Mouse (Mus musculus): ENCODE data around the gene Vmn2r28.
"Not testable (repeated sequence)": the region's sequence is repeated elsewhere in the genome, so short reads cannot be mapped to it uniquely, and the experiment has no call there.

The Vmn2r28 gene

GRCm38 (mm10) chr7:5493856-5494255 lies at the start of gene Vmn2r28:
Vmn2r28 (minus strand) TSS chr7:5493956.
- not testable (repeated sequence) for DNase-seq (ENCODE audit: low spot score in 2 of 2)

- DNase-seq (ENCODE audit: low spot score in 2 of 2), result not testable (repeated sequence)
These were observed 47.1 kb upstream of the Vmn2r28 start for GRCm38 (mm10) chr7:5540770-5541436.

GRCm38 (mm10) chr7:5456674-5457073 lies 37.1 kb downstream of the Vmn2r28 start, which contains the start of gene Vmn1r59:
Vmn1r59 (minus strand) TSS chr7:5456774.
- DNase-seq (ENCODE audit: low spot score in 2 of 2), result no peak

- not testable (repeated sequence) for DNase-seq (ENCODE audit: low spot score in 2 of 2)
These were observed 39.7 kb downstream of the Vmn2r28 start for GRCm38 (mm10) chr7:5454011-5454410.

- DNase-seq (ENCODE audit: low spot score in 2 of 2), result no peak
These were observed 45.1 kb downstream of the Vmn2r28 start for GRCm38 (mm10) chr7:5448627-5449026.
